Mouse (Mus musculus) regulatory T cell (primary cell): ENCODE measurements around the gene Eif3j1.
"Not testable (repeated sequence)": the region's sequence is repeated elsewhere in the genome, so short reads cannot be mapped to it uniquely, and the experiment has no call there.

ENCODE experiments used
- in situ Hi-C: fragments of 300-600 bp; cut with MboI, MseI; formaldehyde crosslinking; loops from one replicate; pipeline ENCODE4 v1.15.1; 2025; ENCODE audit warnings: high pct_unique_total_duplicates

Gene Eif3j1

GRCm38 (mm10) chr2:122097686-122098085 lies 69.3 kb downstream of the Eif3j1 start:
- in situ Hi-C loops, result not testable (repeated sequence)

GRCm38 (mm10) chr2:122102070-122102469 lies 73.7 kb downstream of the Eif3j1 start:
- in situ Hi-C loops, result no loop called here
